In the genomic region with DNA sequence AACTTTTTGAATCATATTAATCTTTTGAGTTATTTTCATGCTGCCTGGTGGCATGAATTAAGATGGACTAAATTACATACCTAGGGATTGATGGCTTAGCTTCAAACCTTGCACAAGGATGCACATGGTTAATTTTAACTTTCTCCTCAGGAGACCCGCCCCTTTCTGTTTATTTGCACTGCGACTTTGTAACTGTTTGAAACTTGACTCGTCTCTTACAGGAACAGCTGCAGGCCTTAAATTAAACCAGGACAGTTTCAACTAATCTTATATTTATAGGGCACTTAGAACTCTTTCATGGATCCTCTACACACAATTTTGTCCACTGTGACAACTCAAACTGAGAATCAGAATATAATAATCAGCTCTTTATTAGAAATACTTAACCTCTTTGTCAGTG, we compare ENCODE assay signal across 27 mouse cellular contexts. TPM values are rescaled to one million over a fixed set of nuclear protein-coding genes. Genes with fewer than 3 reads are reported as not detected.
DNase-seq lines count a peak whose midpoint lies in the region; ATAC-seq and TF ChIP-seq lines count a peak whose summit lies in the region.
"Had no signal": no experiment of that assay in that cellular context is flagged by ENCODE, and none has a peak within 500 bp of the region (broad histone marks: within the 10 kb centered on the region; RNA-seq: fewer than 3 reads in every experiment).

No protein-coding gene starts in this region.

- H3K4me2 ChIP-seq in kidney, postnatal 0 days (ENCODE audit: low read length), result no peak overlapping the region
- H3K4me2 ChIP-seq in embryonic facial prominence, embryonic 14.5 days (ENCODE audit: low read depth, low read length), result no peak overlapping the region
- H3K4me2 ChIP-seq in myocyte (ENCODE audit: low read depth), result peak overlapping the region; percentile 64
- H3K4me2 ChIP-seq: forebrain, embryonic 13.5 days; hindbrain, embryonic 14.5 days; liver, embryonic 15.5 days; lung, embryonic 15.5 days had no signal

- no peaks in the 10 kb centered on the region for H3K9me3 ChIP-seq in kidney, postnatal 0 days (replicated peaks; ENCODE audit: low read length)
- no peaks in the 10 kb centered on the region for H3K9me3 ChIP-seq in embryonic facial prominence, embryonic 14.5 days (ENCODE audit: control insufficient read depth, low read length)
- H3K9me3 ChIP-seq: forebrain, embryonic 13.5 days; liver, embryonic 15.5 days; lung, embryonic 15.5 days had no signal

- no peak for ATAC-seq in kidney, postnatal 0 days (replicated peaks; ENCODE audit: low FRiP score, low read depth)
- ATAC-seq in embryonic facial prominence, embryonic 14.5 days (ENCODE audit: low read depth), result peak; percentile 44; the same call in 1 of the 2 replicates
- ATAC-seq: CD4-positive, CD25-positive, alpha-beta regulatory T cell, adult 4 months; forebrain, embryonic 13.5 days had no signal

- peak overlapping the region; percentile 95 for H3K27ac ChIP-seq in gastrocnemius, adult 2 months
- no peak overlapping the region for H3K27ac ChIP-seq in kidney, postnatal 0 days
- H3K27ac ChIP-seq in embryonic facial prominence, embryonic 14.5 days (replicated peaks; ENCODE audit: low read depth, low read length), result no peak overlapping the region
- H3K27ac ChIP-seq: forebrain, embryonic 13.5 days; hindbrain, embryonic 14.5 days; liver, embryonic 15.5 days; lung, embryonic 15.5 days; macrophage had no signal

- H3ac ChIP-seq in myocyte (ENCODE audit: control insufficient read depth, insufficient read length), result no peak overlapping the region

- no peaks in the 10 kb centered on the region for H3K36me3 ChIP-seq in kidney, postnatal 0 days (ENCODE audit: insufficient read depth, low read length)
- no peaks in the 10 kb centered on the region for H3K36me3 ChIP-seq in embryonic facial prominence, embryonic 14.5 days (ENCODE audit: control insufficient read depth, insufficient read depth, low read length)
- H3K36me3 ChIP-seq in myocyte (ENCODE audit: control insufficient read depth, insufficient read depth), result no peaks in the 10 kb centered on the region
- H3K36me3 ChIP-seq: liver, embryonic 15.5 days; lung, embryonic 15.5 days had no signal

- intact Hi-C loops in gastrocnemius, adult 2 months (cut with DNase I), result no loop called here

- DNase-seq in gastrocnemius, adult 2 months, result no peak
- no peak for DNase-seq in gastrocnemius, postnatal 4 days (ENCODE audit: low spot score in 2 of 2)
- peak; percentile 91 for DNase-seq in kidney, postnatal 0 days (ENCODE audit: low spot score)
- no peak for DNase-seq in kidney, postnatal 4 days
- peak; percentile 77 for DNase-seq in embryonic facial prominence, embryonic 14.5 days (ENCODE audit: low spot score)
- no peak for DNase-seq in testis, postnatal 14 days (ENCODE audit: low spot score)
- DNase-seq: cerebellum, adult 11 months; cerebellum, adult 9-10 months; cerebellum, postnatal 36 days; kidney, adult 11 months; layer of hippocampus, postnatal 36 days; left cerebral cortex, postnatal 4 days; midbrain, embryonic 14.5 days; right cerebral cortex, adult 18-20 months; thymus, postnatal 4 days had no signal

- TF ChIP-seq CTCF in gastrocnemius, adult 2 months (IDR thresholded peaks at IDR 0.05), result no peak
- TF ChIP-seq CTCF in kidney, postnatal 0 days (IDR thresholded peaks at IDR 0.05; ENCODE audit: low read depth), result no peak

- no peaks in the 10 kb centered on the region for H3K27me3 ChIP-seq in kidney, postnatal 0 days (ENCODE audit: insufficient read depth, low read length)
- no peaks in the 10 kb centered on the region for H3K27me3 ChIP-seq in embryonic facial prominence, embryonic 14.5 days (replicated peaks; ENCODE audit: control insufficient read depth, insufficient read depth, low read length)
- no peaks in the 10 kb centered on the region for H3K27me3 ChIP-seq in myocyte (ENCODE audit: control insufficient read depth, insufficient read depth, insufficient read length)
- H3K27me3 ChIP-seq: forebrain, embryonic 13.5 days; liver, embryonic 15.5 days; lung, embryonic 15.5 days had no signal

- peaks cover 5% of the 10 kb centered on the region for H3K79me2 ChIP-seq in myocyte (ENCODE audit: control insufficient read depth, insufficient read depth)

- WGBS in kidney, postnatal 0 days, result 3% methylated on average over 3 of the region's 3 CpGs
- WGBS in embryonic facial prominence, embryonic 14.5 days, result 12% methylated on average over 3 of the region's 3 CpGs

- H3K9ac ChIP-seq in kidney, postnatal 0 days (ENCODE audit: low read depth, low read length), result no peak overlapping the region
- no peak overlapping the region for H3K9ac ChIP-seq in embryonic facial prominence, embryonic 14.5 days (ENCODE audit: low read depth, low read length)
- H3K9ac ChIP-seq: forebrain, embryonic 13.5 days; hindbrain, embryonic 14.5 days; liver, embryonic 15.5 days; lung, embryonic 15.5 days had no signal

- peak overlapping the region; percentile 68 for H3K4me3 ChIP-seq in gastrocnemius, adult 2 months
- no peak overlapping the region for H3K4me3 ChIP-seq in kidney, postnatal 0 days (replicated peaks; ENCODE audit: low read depth, low read length)
- H3K4me3 ChIP-seq in embryonic facial prominence, embryonic 14.5 days (ENCODE audit: low read depth, low read length), result no peak overlapping the region
- H3K4me3 ChIP-seq in myocyte, result no peak overlapping the region
- H3K4me3 ChIP-seq: forebrain, embryonic 13.5 days; heart, adult 2 months; liver, embryonic 15.5 days; lung, embryonic 15.5 days had no signal

- no peaks in the 10 kb centered on the region for H3K4me1 ChIP-seq in kidney, postnatal 0 days (replicated peaks; ENCODE audit: insufficient read depth, low read length)
- 0 out of 2 replicates have a peak, but pooled peaks cover 4% of the 10 kb centered on the region for H3K4me1 ChIP-seq in embryonic facial prominence, embryonic 14.5 days (ENCODE audit: control insufficient read depth, insufficient read depth, low read length)
- H3K4me1 ChIP-seq: forebrain, embryonic 13.5 days; liver, embryonic 15.5 days; lung, embryonic 15.5 days had no signal

- TF ChIP-seq POLR2A in myocyte (IDR thresholded peaks at IDR 0.05; ENCODE audit: insufficient read length, low read depth), result no peak

TF ChIP-seq in myocyte, 11 proteins besides CTCF, POLR2A, EP300 and RAD21:
- TF ChIP-seq MAX (IDR thresholded peaks at IDR 0.05; ENCODE audit: low read depth) (no peak), MYOD1 (IDR thresholded peaks at IDR 0.05; ENCODE audit: control insufficient read depth in 1 of 3, insufficient read length in 2 of 3, low read depth in 2 of 3) (peak in 2 of 3 experiments; percentile 18 to 66), E2F4 (IDR thresholded peaks at IDR 0.05; ENCODE audit: insufficient read depth) (no peak), USF1 (IDR thresholded peaks at IDR 0.05; ENCODE audit: low read depth) (no peak), TCF3 (IDR thresholded peaks at IDR 0.05; ENCODE audit: insufficient read length, low read depth) (no peak), MYOG (IDR thresholded peaks at IDR 0.05; ENCODE audit: control insufficient read depth in 1 of 3, insufficient read depth in 1 of 3, insufficient read length in 2 of 3, low read depth in 2 of 3) (peak in 1 of 3 experiments; percentile 84), SRF (IDR thresholded peaks at IDR 0.05; ENCODE audit: control insufficient read depth, insufficient read length, low read depth) (no peak), POLR2AphosphoS2 (IDR thresholded peaks at IDR 0.05; ENCODE audit: insufficient read length, low read depth) (no peak), TCF12 (IDR thresholded peaks at IDR 0.05; ENCODE audit: insufficient read depth, poor library complexity, severe bottlenecking) (peak; percentile 43), CEBPB (IDR thresholded peaks at IDR 0.05; ENCODE audit: insufficient read depth, poor library complexity, severe bottlenecking) (no peak), REST (IDR thresholded peaks at IDR 0.05; ENCODE audit: insufficient read depth, insufficient read length) (no peak)

RNA-seq across cellular contexts. Expression of gene Sgcg, which starts 0.8 kb away (rescaled TPM):
- total RNA-seq in gastrocnemius, adult 2 months (2021), result 100 to 1,000 TPM; 126 to 144 TPM
- 100 to 1,000 TPM; 145 to 161 TPM for total RNA-seq in gastrocnemius, postnatal 4 days (2021)
- polyA plus RNA-seq in kidney, postnatal 0 days (2015; fragmentation: Nextera tagmentation; extraction: Ambion mirVana), result 0.60 and 1.2 TPM in 2 replicates
- polyA plus RNA-seq in embryonic facial prominence, embryonic 14.5 days (2014; fragmentation: Nextera tagmentation; extraction: Ambion mirVana), result 22.1 and 33.9 TPM in 2 replicates
- 60.1 TPM for polyA plus RNA-seq in myocyte (2012; fragmentation: generic; extraction: Trizol)
- total RNA-seq: hematopoietic stem cell, adult 5-6 weeks; layer of hippocampus, postnatal 36 days; left cerebral cortex, postnatal 4 days; megakaryocyte-erythroid progenitor cell, adult 5-6 weeks; neutrophil, adult 5-6 weeks had no signal
- polyA plus RNA-seq: CD4-positive, CD25-positive, alpha-beta regulatory T cell, adult 4 months; forebrain, embryonic 13.5 days; liver, adult 2 months; macrophage; midbrain, embryonic 14.5 days had no signal

RNA-seq across cellular contexts. Expression of gene Arl11, which starts 50.5 kb away (rescaled TPM):
- total RNA-seq in gastrocnemius, adult 2 months (2021), result under 1 TPM; 0.54 to 0.56 TPM
- total RNA-seq in gastrocnemius, postnatal 4 days (2021), result 1 to 10 TPM; 1.1 to 1.4 TPM
- polyA plus RNA-seq in kidney, postnatal 0 days (2015; fragmentation: Nextera tagmentation; extraction: Ambion mirVana), result 0.71 and 1.2 TPM in 2 replicates
- 1.7 and 1.8 TPM in 2 replicates for polyA plus RNA-seq in embryonic facial prominence, embryonic 14.5 days (2014; fragmentation: Nextera tagmentation; extraction: Ambion mirVana)
- not detected for polyA plus RNA-seq in myocyte (2012; fragmentation: generic; extraction: Trizol)
- polyA plus RNA-seq: CD4-positive, CD25-positive, alpha-beta regulatory T cell, adult 4 months had no signal

Comparison
In these comparisons a context has a peak if more than half of its experiments do, and no peak if none do; other contexts are left out.
1. DNase-seq: peak in kidney, postnatal 0 days (single experiment) and embryonic facial prominence, embryonic 14.5 days (single experiment); none in gastrocnemius, adult 2 months (single experiment), gastrocnemius, postnatal 4 days (0 of 2), kidney, postnatal 4 days (0 of 2) and testis, postnatal 14 days (single experiment).
2. RNA of gene Sgcg, which starts 0.8 kb away (polyA plus RNA-seq): 60.1 TPM in myocyte (single experiment) and 22.1 to 33.9 TPM in embryonic facial prominence, embryonic 14.5 days; 0.60 to 1.2 TPM in kidney, postnatal 0 days; every median in the first group is over 10 times any median in the second.